Mouse (Mus musculus): ENCODE measurements around the gene Stx8. TPM values are rescaled to one million over a fixed set of nuclear protein-coding genes. Genes with fewer than 3 reads are reported as not detected.

Gene Stx8
- polyA plus RNA-seq, 1 experiment: 8.7 TPM

GRCm38 (mm10) chr11:68228941-68229665, 263.1 kb downstream of the Stx8 start:
- H3K4me3 ChIP-seq (replicated peaks; ENCODE audit: extremely low read depth, low read depth, low read length): no peak overlapping the region
- H3K4me1 ChIP-seq (ENCODE audit: control insufficient read depth, insufficient read depth, low read length): no peaks in the 10 kb centered on the region
- TF ChIP-seq POLR2A (IDR thresholded peaks at IDR 0.05; ENCODE audit: borderline replicate concordance, extremely low read depth, low read depth, low read length): no peak
- TF ChIP-seq CTCF (IDR thresholded peaks at IDR 0.05; ENCODE audit: insufficient read depth, low read length): no peak
- DNase-seq: no peak
- WGBS: 70% methylated on average over 18 of the region's 18 CpGs

GRCm38 (mm10) chr11:68231558-68231957, 265.6 kb downstream of the Stx8 start:
- no peaks in the 10 kb centered on the region for H3K4me1 ChIP-seq (ENCODE audit: control insufficient read depth, insufficient read depth, low read length)
- TF ChIP-seq CTCF (IDR thresholded peaks at IDR 0.05; ENCODE audit: insufficient read depth, low read length) (no peak), POLR2A (IDR thresholded peaks at IDR 0.05; ENCODE audit: borderline replicate concordance, extremely low read depth, low read depth, low read length) (no peak)
- H3K4me3 ChIP-seq (replicated peaks; ENCODE audit: extremely low read depth, low read depth, low read length): no peak overlapping the region
- 98% methylated on average over 5 of the region's 5 CpGs for WGBS
- no peak for DNase-seq

GRCm38 (mm10) chr11:68233469-68233965, 267.5 kb downstream of the Stx8 start:
- TF ChIP-seq POLR2A (IDR thresholded peaks at IDR 0.05; ENCODE audit: borderline replicate concordance, extremely low read depth, low read depth, low read length): no peak
- no peak for TF ChIP-seq CTCF (IDR thresholded peaks at IDR 0.05; ENCODE audit: insufficient read depth, low read length)
- DNase-seq: no peak
- no peak overlapping the region for H3K4me3 ChIP-seq (replicated peaks; ENCODE audit: extremely low read depth, low read depth, low read length)
- WGBS: 90% methylated on average over 9 of the region's 9 CpGs
- no peaks in the 10 kb centered on the region for H3K4me1 ChIP-seq (ENCODE audit: control insufficient read depth, insufficient read depth, low read length)

- Histone ChIP-seq H3K4me1 (ENCODE audit: control insufficient read depth, insufficient read depth, low read length) (no peaks in the 10 kb centered on the region), H3K4me3 (replicated peaks; ENCODE audit: extremely low read depth, low read depth, low read length) (no peak overlapping the region)
- TF ChIP-seq POLR2A (IDR thresholded peaks at IDR 0.05; ENCODE audit: borderline replicate concordance, extremely low read depth, low read depth, low read length) (no peak), CTCF (IDR thresholded peaks at IDR 0.05; ENCODE audit: insufficient read depth, low read length) (no peak)
- no peak for DNase-seq
- 74% methylated on average over 5 of the region's 5 CpGs for WGBS
These were observed 273.8 kb downstream of the Stx8 start for GRCm38 (mm10) chr11:68239756-68240155.

- Histone ChIP-seq H3K4me3 (replicated peaks; ENCODE audit: extremely low read depth, low read depth, low read length) (no peak overlapping the region), H3K4me1 (ENCODE audit: control insufficient read depth, insufficient read depth, low read length) (no peaks in the 10 kb centered on the region)
- WGBS: 83% methylated on average over 16 of the region's 16 CpGs
- DNase-seq: no peak
- TF ChIP-seq CTCF (IDR thresholded peaks at IDR 0.05; ENCODE audit: insufficient read depth, low read length) (no peak), POLR2A (IDR thresholded peaks at IDR 0.05; ENCODE audit: borderline replicate concordance, extremely low read depth, low read depth, low read length) (no peak)
These were observed 278.4 kb downstream of the Stx8 start for GRCm38 (mm10) chr11:68244254-68244991.

- 93% methylated on average over 5 of the region's 5 CpGs for WGBS
- TF ChIP-seq POLR2A (IDR thresholded peaks at IDR 0.05; ENCODE audit: borderline replicate concordance, extremely low read depth, low read depth, low read length): no peak
- TF ChIP-seq CTCF (IDR thresholded peaks at IDR 0.05; ENCODE audit: insufficient read depth, low read length): no peak
- no peaks in the 10 kb centered on the region for H3K4me1 ChIP-seq (ENCODE audit: control insufficient read depth, insufficient read depth, low read length)
These were observed 278.9 kb downstream of the Stx8 start for GRCm38 (mm10) chr11:68244992-68245261.

GRCm38 (mm10) chr11:68247897-68248296, 281.9 kb downstream of the Stx8 start:
- Histone ChIP-seq H3K4me3 (replicated peaks; ENCODE audit: extremely low read depth, low read depth, low read length) (no peak overlapping the region), H3K4me1 (ENCODE audit: control insufficient read depth, insufficient read depth, low read length) (no peaks in the 10 kb centered on the region)
- TF ChIP-seq POLR2A (IDR thresholded peaks at IDR 0.05; ENCODE audit: borderline replicate concordance, extremely low read depth, low read depth, low read length) (no peak), CTCF (IDR thresholded peaks at IDR 0.05; ENCODE audit: insufficient read depth, low read length) (no peak)
- 66% methylated on average over 6 of the region's 6 CpGs for WGBS
- DNase-seq: no peak

More at GRCm38 (mm10) chr11:68244992-68245261, 278.9 kb downstream of the Stx8 start:
- no peak overlapping the region for H3K4me3 ChIP-seq (replicated peaks; ENCODE audit: extremely low read depth, low read depth, low read length)
- no peak for DNase-seq

- 86% methylated on average over 6 of the region's 6 CpGs for whole genome bisulfite sequencing
- H3K4me1 ChIP-seq (ENCODE audit: control insufficient read depth, insufficient read depth, low read length): no peaks in the 10 kb centered on the region; the same call in 1 of the 2 replicates
- H3K4me3 ChIP-seq (replicated peaks; ENCODE audit: extremely low read depth, low read depth, low read length): no peak overlapping the region
- DNase-seq: no peak
- TF ChIP-seq CTCF (IDR thresholded peaks at IDR 0.05; ENCODE audit: insufficient read depth, low read length) (no peak), POLR2A (IDR thresholded peaks at IDR 0.05; ENCODE audit: borderline replicate concordance, extremely low read depth, low read depth, low read length) (no peak)
These were observed 284.1 kb downstream of the Stx8 start for GRCm38 (mm10) chr11:68250106-68250505.

- Histone ChIP-seq H3K4me3 (replicated peaks; ENCODE audit: extremely low read depth, low read depth, low read length) (no peak overlapping the region), H3K4me1 (ENCODE audit: control insufficient read depth, insufficient read depth, low read length) (no peaks in the 10 kb centered on the region; the same call in 1 of the 2 replicates)
- no peak for DNase-seq
- 53% methylated on average over 7 of the region's 7 CpGs for WGBS
- TF ChIP-seq CTCF (IDR thresholded peaks at IDR 0.05; ENCODE audit: insufficient read depth, low read length): no peak
- no peak for TF ChIP-seq POLR2A (IDR thresholded peaks at IDR 0.05; ENCODE audit: borderline replicate concordance, extremely low read depth, low read depth, low read length)
These were observed 287.5 kb downstream of the Stx8 start for GRCm38 (mm10) chr11:68253531-68253930.

Other genes with a start within 250 kb of the Stx8 start
- not detected in 2 replicates for gene Glp2r, start 195.0 kb upstream of the Stx8 start, polyA plus RNA-seq (2012; rRNA removed)
- not detected in 2 replicates for gene Gsg1l2, start 191.6 kb upstream of the Stx8 start, polyA plus RNA-seq (2012; rRNA removed)
- 2.5 and 7.9 TPM in 2 replicates for gene Dhrs7c, start 168.0 kb upstream of the Stx8 start, polyA plus RNA-seq (2012; rRNA removed)
- 7.0 and 7.9 TPM in 2 replicates for gene Usp43, start 44.0 kb upstream of the Stx8 start, polyA plus RNA-seq (2012; rRNA removed)
- gene Cfap52, start 542 bp upstream of the Stx8 start, polyA plus RNA-seq (2012; rRNA removed): 4.7 and 9.4 TPM in 2 replicates